Mouse (Mus musculus) ES-Bruce4 (cell line): Measurements from ENCODE around the gene Gm10190. TPM values are rescaled to one million over a fixed set of nuclear protein-coding genes. Genes with fewer than 3 reads are reported as not detected.
A peak's percentile ranks its signal among the peaks of the same experiment; 100 is the strongest.
"Not testable (repeated sequence)": the region's sequence is repeated elsewhere in the genome, so short reads cannot be mapped to it uniquely, and the experiment has no call there.

Source experiments
- H3K27ac ChIP-seq: 2 replicates; pipeline ENCODE4 v1.5.1; 2012; ENCODE audit warnings: low read length, inconsistent platforms; ENCODE audit not compliant: insufficient read depth
- H3K27me3 ChIP-seq: 2 replicates; pipeline ENCODE4 v1.6.1; 2012; ENCODE audit warnings: mild to moderate bottlenecking, low read length, inconsistent platforms; ENCODE audit not compliant: control insufficient read depth, poor library complexity, insufficient read depth, severe bottlenecking
- H3K36me3 ChIP-seq: 2 replicates; pipeline ENCODE4 v1.6.1; 2012; ENCODE audit warnings: inconsistent platforms, mild to moderate bottlenecking, low read length, moderate library complexity; ENCODE audit not compliant: control insufficient read depth, poor library complexity, insufficient read depth, severe bottlenecking
- H3K4me1 ChIP-seq: one replicate; pipeline ENCODE4 v1.8.1; 2011; ENCODE audit warnings: low read length; ENCODE audit not compliant: control insufficient read depth, insufficient read depth
- H3K4me3 ChIP-seq: 2 replicates; pipeline ENCODE4 v1.5.1; 2011; ENCODE audit warnings: low read depth, mild to moderate bottlenecking, low read length
- H3K9ac ChIP-seq: 2 replicates; pipeline ENCODE4 v1.6.1; 2012; ENCODE audit warnings: low read depth, mild to moderate bottlenecking, inconsistent platforms; ENCODE audit not compliant: poor library complexity, severe bottlenecking
- H3K9me3 ChIP-seq: replicated peaks from 2 replicates; pipeline ENCODE4 v1.6.1; 2012; ENCODE audit warnings: mild to moderate bottlenecking, low read length, inconsistent platforms; ENCODE audit not compliant: control insufficient read depth, poor library complexity, insufficient read depth, severe bottlenecking
- CTCF ChIP-seq: IDR thresholded peaks from one replicate; pipeline ENCODE4 v1.8.1; 2011; ENCODE audit warnings: low read depth, low read length
- EP300 ChIP-seq: IDR thresholded peaks from 2 replicates; pipeline ENCODE4 v1.6.1; 2011; ENCODE audit warnings: low read depth, low read length; ENCODE audit not compliant: insufficient read depth
- POLR2A ChIP-seq: IDR thresholded peaks from one replicate; pipeline ENCODE4 v1.8.1; 2011; ENCODE audit warnings: low read length; ENCODE audit not compliant: insufficient read depth
- polyA plus RNA-seq: library from polyadenylated mRNA; stranded (reverse); fragments of >200 nt; gene quantifications from 2 replicates; pipeline ENCODE4 v1.2.4, GENCODE M21; 2011; ENCODE audit warnings: low read depth; ENCODE audit not compliant: missing spikeins, insufficient read depth, insufficient read length

The Gm10190 gene
- polyA plus RNA-seq, 1 experiment = not detected

DNA sequence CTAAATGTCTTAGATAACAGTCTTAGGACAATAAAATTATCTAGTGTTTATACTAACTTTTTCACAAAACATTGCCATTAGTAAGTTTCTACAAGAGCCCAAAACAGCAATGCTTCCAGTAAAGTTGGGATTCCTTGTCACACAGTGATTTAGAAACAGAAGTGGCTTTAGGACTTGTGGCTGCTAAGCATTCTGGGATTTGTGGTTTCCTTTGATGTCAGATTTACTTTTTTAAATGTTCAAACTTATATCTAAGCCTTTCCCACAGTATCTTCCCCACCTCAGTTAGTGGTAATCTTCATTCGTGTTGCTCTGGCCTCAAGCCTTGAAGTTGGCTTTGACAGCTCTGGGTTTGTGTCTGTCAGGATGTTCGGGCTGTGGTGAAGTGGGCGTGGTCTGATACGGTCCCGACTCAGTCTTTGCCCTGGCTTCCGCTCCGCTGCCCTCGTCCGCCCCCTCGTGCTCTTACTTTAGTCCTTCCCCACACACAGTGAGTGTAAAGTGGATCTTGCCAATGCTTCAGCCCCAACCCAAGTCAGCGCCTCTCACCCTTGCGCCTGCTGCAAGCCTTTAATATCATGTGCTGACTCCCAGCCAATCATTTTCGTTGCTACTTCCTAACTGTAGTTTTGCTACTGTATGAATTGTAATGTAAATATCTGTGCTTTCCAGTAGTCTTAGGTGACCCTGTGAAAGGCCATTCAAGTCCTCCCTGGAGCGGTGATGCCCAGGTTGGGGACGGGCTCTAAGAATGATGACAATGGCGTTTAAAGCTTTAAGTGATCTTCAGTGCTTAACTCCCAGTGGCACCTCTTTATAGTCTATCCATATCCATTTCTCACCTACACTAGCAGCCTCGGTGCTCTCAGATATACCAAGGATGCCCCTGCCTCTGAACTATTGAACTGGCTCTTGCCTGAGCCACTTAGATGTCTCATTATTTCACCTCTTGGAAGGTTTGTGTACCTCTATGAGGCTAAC, 18.4 kb upstream of the Gm10190 start:
- no peaks in the 10 kb centered on the region for H3K36me3 ChIP-seq
- no peaks in the 10 kb centered on the region for H3K27me3 ChIP-seq
- no peaks in the 10 kb centered on the region for H3K9me3 ChIP-seq
- TF ChIP-seq EP300 = no peak
- TF ChIP-seq CTCF = peak; percentile 32
- H3K27ac ChIP-seq = no peak overlapping the region
- H3K4me3 ChIP-seq = peak overlapping the region; percentile 29
- no peaks in the 10 kb centered on the region for H3K4me1 ChIP-seq
- no peak overlapping the region for H3K9ac ChIP-seq

GRCm38 (mm10) chr17:80390024-80390423, 16.7 kb upstream of the Gm10190 start:
- H3K9ac ChIP-seq = no peak overlapping the region
- no peaks in the 10 kb centered on the region for H3K36me3 ChIP-seq

GRCm38 (mm10) chr17:80385671-80386070, 12.3 kb upstream of the Gm10190 start:
- Histone ChIP-seq H3K4me3 (no peak overlapping the region), H3K27ac (no peak overlapping the region), H3K9ac (no peak overlapping the region), H3K9me3 (no peaks in the 10 kb centered on the region), H3K4me1 (no peaks in the 10 kb centered on the region), H3K36me3 (no peaks in the 10 kb centered on the region), H3K27me3 (no peaks in the 10 kb centered on the region)
- TF ChIP-seq EP300 (no peak), CTCF (no peak), POLR2A (no peak)

More at GRCm38 (mm10) chr17:80390024-80390423, 16.7 kb upstream of the Gm10190 start:
- no peak overlapping the region for H3K4me3 ChIP-seq
- TF ChIP-seq EP300 = no peak
- no peak for TF ChIP-seq CTCF
- no peak for TF ChIP-seq POLR2A
- no peaks in the 10 kb centered on the region for H3K9me3 ChIP-seq
- H3K27ac ChIP-seq = no peak overlapping the region
- no peaks in the 10 kb centered on the region for H3K27me3 ChIP-seq
- H3K4me1 ChIP-seq = no peaks in the 10 kb centered on the region

- not testable (repeated sequence) for H3K9ac ChIP-seq, H3K27me3 ChIP-seq, H3K36me3 ChIP-seq, H3K4me1 ChIP-seq, H3K27ac ChIP-seq, H3K9me3 ChIP-seq, H3K4me3 ChIP-seq
Measured at GRCm38 (mm10) chr17:80378386-80378785, 5.0 kb upstream of the Gm10190 start.

DNA sequence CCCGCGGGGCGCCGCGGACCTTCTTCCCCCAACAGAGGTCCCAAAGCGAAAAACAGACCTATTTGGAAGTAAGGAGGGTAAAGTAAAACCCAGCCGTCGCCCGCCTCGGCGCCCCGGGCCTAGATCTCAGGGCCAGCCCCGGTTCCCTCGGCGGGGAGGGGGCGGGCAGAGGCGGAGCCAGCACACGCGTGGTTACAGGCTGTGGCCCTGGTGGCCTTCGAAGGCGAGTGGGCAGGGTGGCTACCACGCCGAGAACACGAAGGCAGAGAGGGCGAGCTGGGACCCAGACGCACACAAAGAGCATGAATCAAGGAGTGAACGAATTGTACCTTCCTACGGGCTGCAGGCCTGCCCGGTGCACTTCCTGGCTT, 370 bp upstream of the Gm10190 start:
- H3K36me3 ChIP-seq = no peaks in the 10 kb centered on the region
- H3K27me3 ChIP-seq = peaks cover 10% of the 10 kb centered on the region
- H3K27ac ChIP-seq = no peak overlapping the region
- H3K9ac ChIP-seq = peak overlapping the region; percentile 77
- TF ChIP-seq EP300 (no peak), CTCF (no peak), POLR2A (no peak)
- no peaks in the 10 kb centered on the region for H3K4me1 ChIP-seq
- H3K4me3 ChIP-seq = peak overlapping the region; percentile 1
- H3K9me3 ChIP-seq = no peaks in the 10 kb centered on the region

GRCm38 (mm10) chr17:80368606-80369005, 4.7 kb downstream of the Gm10190 start:
- no peaks in the 10 kb centered on the region for H3K4me1 ChIP-seq

More at GRCm38 (mm10) chr17:80368606-80369005, 4.7 kb downstream of the Gm10190 start:
- Histone ChIP-seq H3K9ac (no peak overlapping the region), H3K9me3 (no peaks in the 10 kb centered on the region), H3K36me3 (no peaks in the 10 kb centered on the region), H3K4me3 (no peak overlapping the region), H3K27ac (no peak overlapping the region), H3K27me3 (peaks cover 5% of the 10 kb centered on the region)
- no peak for TF ChIP-seq CTCF
- TF ChIP-seq POLR2A = no peak
- TF ChIP-seq EP300 = no peak
